9 mouse cellular contexts compared by ENCODE assay signal in the genomic region with DNA sequence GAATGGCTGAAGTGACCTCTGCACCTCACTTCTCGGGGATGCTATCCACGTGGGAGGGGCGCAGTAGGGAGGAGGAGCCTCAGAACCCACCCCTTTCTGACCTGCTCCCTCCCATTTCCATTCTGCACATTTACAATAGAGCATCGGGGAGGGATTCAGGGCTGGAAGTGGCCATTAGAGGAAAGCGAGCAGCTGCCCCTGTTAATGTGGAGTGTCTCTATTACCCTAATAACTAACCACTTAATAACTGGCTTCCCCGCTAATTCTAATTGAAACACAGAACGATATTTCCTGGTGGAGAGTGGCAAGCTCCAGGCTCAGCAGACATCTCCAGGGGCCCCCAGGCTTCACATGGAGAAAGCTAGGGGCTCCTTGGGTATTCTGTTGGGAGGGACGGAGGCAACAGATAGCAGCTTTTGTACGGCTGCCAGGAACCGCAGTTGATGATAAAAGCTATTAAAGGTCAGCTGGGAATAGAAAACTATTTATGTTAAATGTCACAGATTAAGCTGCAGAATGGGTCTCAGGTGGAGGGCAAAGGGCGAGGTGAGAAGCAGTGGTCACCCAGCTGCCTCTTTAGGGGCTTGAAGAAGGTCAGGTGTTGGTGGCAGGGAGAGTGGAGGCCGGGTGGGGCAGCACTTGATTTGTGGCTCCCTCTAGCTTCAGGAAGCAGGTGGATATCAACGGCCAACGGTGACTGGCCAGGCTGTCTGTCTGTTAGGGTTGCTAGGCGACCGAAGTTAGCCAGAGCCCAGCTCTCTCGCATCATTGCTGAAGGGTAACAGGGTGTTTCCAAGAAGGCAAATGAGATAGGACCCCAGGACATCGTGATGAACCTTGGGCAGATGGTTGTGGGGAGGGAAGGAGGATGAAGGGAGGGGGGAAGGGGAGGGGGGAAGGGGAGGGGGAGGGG.
A peak's percentile ranks its signal among the peaks of the same experiment; 100 is the strongest.
DNase-seq lines count a peak whose midpoint lies in the region; ATAC-seq and TF ChIP-seq lines count a peak whose summit lies in the region.
"Had no signal": no experiment of that assay in that cellular context is flagged by ENCODE, and none has a peak within 500 bp of the region (broad histone marks: within the 10 kb centered on the region; RNA-seq: fewer than 3 reads in every experiment).

No protein-coding gene starts in this region.

- no peaks in the 10 kb centered on the region; the same call in 1 of the 2 replicates for H3K27me3 ChIP-seq in liver, embryonic 11.5 days (replicated peaks; ENCODE audit: control insufficient read depth, insufficient read depth, low read length)
- H3K27me3 ChIP-seq in neural tube, embryonic 11.5 days (ENCODE audit: control insufficient read depth, insufficient read depth, low read length): no peaks in the 10 kb centered on the region
- no peaks in the 10 kb centered on the region for H3K27me3 ChIP-seq in thymus, adult 2 months (ENCODE audit: control insufficient read depth, insufficient read depth, low read length)

- peak; percentile 36 to 46; a peak in 1 of 4 replicates for ATAC-seq in hematopoietic stem cell, adult 5-6 weeks (replicated peaks in 1 of 2; ENCODE audit: insufficient read depth in 1 of 2, low FRiP score in 2 of 2, low TSS enrichment in 1 of 2, low read depth in 1 of 2, poor library complexity in 2 of 2, severe bottlenecking in 2 of 2)
- ATAC-seq in liver, embryonic 11.5 days (replicated peaks; ENCODE audit: low FRiP score): no peak
- peak; percentile 67; the same call in 1 of the 2 replicates for ATAC-seq in neural tube, embryonic 11.5 days (ENCODE audit: insufficient read depth, low FRiP score, low TSS enrichment)
- no peak for ATAC-seq in erythroblast, adult 5-6 weeks (replicated peaks; ENCODE audit: low FRiP score, poor library complexity, severe bottlenecking)

- WGBS in liver, embryonic 11.5 days: 48% methylated on average over 18 of the region's 18 CpGs
- WGBS in neural tube, embryonic 11.5 days: 43% methylated on average over 18 of the region's 18 CpGs
- 58% methylated on average over 18 of the region's 18 CpGs for WGBS in thymus, adult 2 months

- TF ChIP-seq POLR2A in thymus, adult 2 months (IDR thresholded peaks at IDR 0.05; ENCODE audit: control insufficient read depth, extremely low read depth, insufficient read depth, low read length, poor library complexity): no peak

- DNase-seq in right cerebral cortex, postnatal 14 days: peak; percentile 48
- no peak for DNase-seq in right cerebral cortex, postnatal 25 days
- DNase-seq in embryo, embryonic 10 days (ENCODE audit: low spot score): peak; percentile 82
- DNase-seq in liver, embryonic 11.5 days (ENCODE audit: low spot score): peak; percentile 43
- peak; percentile 72 for DNase-seq in neural tube, embryonic 11.5 days (ENCODE audit: low spot score)
- DNase-seq in thymus, adult 2 months: no peak

- no peak overlapping the region for H3K4me3 ChIP-seq in liver, embryonic 11.5 days (ENCODE audit: low read depth, low read length)
- no peak overlapping the region for H3K4me3 ChIP-seq in neural tube, embryonic 11.5 days (ENCODE audit: low read depth, low read length)
- no peak overlapping the region for H3K4me3 ChIP-seq in thymus, adult 2 months (ENCODE audit: control insufficient read depth, insufficient read depth, low read length)
- H3K4me3 ChIP-seq: limb, embryonic 12.5 days had no signal

- H3K27ac ChIP-seq in liver, embryonic 11.5 days (ENCODE audit: low read depth, low read length): no peak overlapping the region
- H3K27ac ChIP-seq in neural tube, embryonic 11.5 days (ENCODE audit: low read depth, low read length): no peak overlapping the region
- H3K27ac ChIP-seq in thymus, adult 2 months (ENCODE audit: control insufficient read depth, insufficient read depth, low read length): no peak overlapping the region
- H3K27ac ChIP-seq: limb, embryonic 12.5 days had no signal

- H3K9ac ChIP-seq in liver, embryonic 11.5 days (ENCODE audit: low read depth, low read length): no peak overlapping the region
- H3K9ac ChIP-seq in neural tube, embryonic 11.5 days (ENCODE audit: low read length): no peak overlapping the region
- H3K9ac ChIP-seq: limb, embryonic 12.5 days had no signal

- peaks cover 2% of the 10 kb centered on the region; the same call in 1 of the 2 replicates for H3K9me3 ChIP-seq in liver, embryonic 11.5 days (ENCODE audit: control insufficient read depth, low read length)
- H3K9me3 ChIP-seq in neural tube, embryonic 11.5 days (ENCODE audit: control insufficient read depth, low read length): no peaks in the 10 kb centered on the region; the same call in 1 of the 2 replicates

- H3K36me3 ChIP-seq in liver, embryonic 11.5 days (ENCODE audit: control insufficient read depth, insufficient read depth, low read length): no peaks in the 10 kb centered on the region
- no peaks in the 10 kb centered on the region for H3K36me3 ChIP-seq in neural tube, embryonic 11.5 days (ENCODE audit: control insufficient read depth, insufficient read depth, low read length)
- H3K36me3 ChIP-seq in thymus, adult 2 months (ENCODE audit: control insufficient read depth, insufficient read depth, low read length): no peaks in the 10 kb centered on the region
- H3K36me3 ChIP-seq: limb, embryonic 12.5 days had no signal

- H3K4me1 ChIP-seq in liver, embryonic 11.5 days (replicated peaks; ENCODE audit: control insufficient read depth, insufficient read depth, low read length): no peaks in the 10 kb centered on the region; the same call in 1 of the 2 replicates
- H3K4me1 ChIP-seq in neural tube, embryonic 11.5 days (ENCODE audit: control insufficient read depth, insufficient read depth, low read length): no peaks in the 10 kb centered on the region
- H3K4me1 ChIP-seq in thymus, adult 2 months (replicated peaks; ENCODE audit: control insufficient read depth, insufficient read depth, low read length): no peaks in the 10 kb centered on the region; the same call in 1 of the 2 replicates

- no peak for TF ChIP-seq CTCF in thymus, adult 2 months (IDR thresholded peaks at IDR 0.05; ENCODE audit: borderline replicate concordance, control insufficient read depth, extremely low read depth, insufficient read depth, low read length, poor library complexity)

- no peak overlapping the region for H3K4me2 ChIP-seq in liver, embryonic 11.5 days
- H3K4me2 ChIP-seq in neural tube, embryonic 11.5 days (ENCODE audit: low read depth): no peak overlapping the region
- H3K4me2 ChIP-seq: limb, embryonic 12.5 days had no signal

Comparison
In these comparisons a context has a peak if more than half of its experiments do, and no peak if none do; other contexts are left out.
1. DNase-seq: peak in right cerebral cortex, postnatal 14 days (single experiment), embryo, embryonic 10 days (single experiment), liver, embryonic 11.5 days (single experiment) and neural tube, embryonic 11.5 days (single experiment); none in right cerebral cortex, postnatal 25 days (single experiment) and thymus, adult 2 months (single experiment).
2. ATAC-seq: peak in hematopoietic stem cell, adult 5-6 weeks (2 of 2) and neural tube, embryonic 11.5 days (single experiment); none in liver, embryonic 11.5 days (single experiment) and erythroblast, adult 5-6 weeks (single experiment).